22 mouse cellular contexts compared by ENCODE assay signal in genomic region chr8:120889189-120889588, GRCm38 (mm10).
DNase-seq lines count a peak whose midpoint lies in the region; ATAC-seq lines count a peak whose summit lies in the region.
"Had no signal": no experiment of that assay in that cellular context is flagged by ENCODE, and none has a peak within 500 bp of the region (broad histone marks: within the 10 kb centered on the region; RNA-seq: fewer than 3 reads in every experiment).

No protein-coding gene starts in this region.

- H3K4me2 ChIP-seq in forebrain, embryonic 13.5 days = no peak overlapping the region
- H3K4me2 ChIP-seq: forebrain, embryonic 15.5 days; heart, embryonic 11.5 days; heart, embryonic 15.5 days; hindbrain, embryonic 13.5 days had no signal

- no peak overlapping the region for H3K4me3 ChIP-seq in forebrain, embryonic 13.5 days
- H3K4me3 ChIP-seq: forebrain, embryonic 15.5 days; heart, adult 2 months; heart, embryonic 15.5 days; hindbrain, embryonic 13.5 days had no signal

- H3K9ac ChIP-seq in forebrain, embryonic 13.5 days = no peak overlapping the region
- H3K9ac ChIP-seq: forebrain, embryonic 15.5 days; heart, embryonic 15.5 days; hindbrain, embryonic 13.5 days had no signal

- H3K36me3 ChIP-seq in forebrain, embryonic 13.5 days (ENCODE audit: poor library complexity, severe bottlenecking) = no peaks in the 10 kb centered on the region
- H3K36me3 ChIP-seq: embryonic facial prominence, embryonic 10.5 days; forebrain, embryonic 15.5 days; G1E; heart, embryonic 15.5 days; hindbrain, embryonic 13.5 days had no signal

- peak; percentile 14 for DNase-seq in CD4-positive, CD25-positive, alpha-beta regulatory T cell, adult 2 months (ENCODE audit: low read depth, low spot score)
- DNase-seq in thymus, postnatal 0 days (ENCODE audit: low spot score) = peak; percentile 6
- no peak for DNase-seq in thymus, postnatal 25 days
- no peak for DNase-seq in embryo, embryonic 10.5 days (ENCODE audit: low spot score)
- DNase-seq in urinary bladder, postnatal 14 days (ENCODE audit: low spot score) = no peak
- DNase-seq: adrenal gland, postnatal 14 days; cerebellum, adult 11-12 months; cerebellum, adult 9-10 months; cerebellum, postnatal 25 days; gastrocnemius, postnatal 10 days; heart, adult 2 months; heart, postnatal 14 days had no signal

- no peak for ATAC-seq in CD4-positive, CD25-positive, alpha-beta regulatory T cell, adult 4 months
- peak; percentile 38; the same call in 1 of the 2 replicates for ATAC-seq in megakaryocyte, adult 5-6 weeks (ENCODE audit: poor library complexity, severe bottlenecking)
- ATAC-seq in forebrain, embryonic 13.5 days = no peak
- ATAC-seq: forebrain, embryonic 15.5 days; hindbrain, postnatal 0 days had no signal

- no peaks in the 10 kb centered on the region for H3K9me3 ChIP-seq in forebrain, embryonic 13.5 days (replicated peaks)
- H3K9me3 ChIP-seq: embryonic facial prominence, embryonic 10.5 days; forebrain, embryonic 15.5 days; heart, embryonic 15.5 days; hindbrain, embryonic 13.5 days had no signal

- H3K27me3 ChIP-seq in forebrain, embryonic 13.5 days = peaks cover 97% of the 10 kb centered on the region

- no peak overlapping the region for H3K27ac ChIP-seq in forebrain, embryonic 13.5 days
- H3K27ac ChIP-seq: forebrain, embryonic 15.5 days; heart, adult 2 months; heart, embryonic 15.5 days; hindbrain, embryonic 13.5 days; hindbrain, postnatal 0 days had no signal

- 0 out of 2 replicates have a peak, but pooled peaks cover 6% of the 10 kb centered on the region for H3K4me1 ChIP-seq in forebrain, embryonic 13.5 days
- H3K4me1 ChIP-seq: forebrain, embryonic 15.5 days had no signal

- 86% methylated on average over 4 of the region's 4 CpGs for WGBS in forebrain, embryonic 13.5 days

Comparison
In these comparisons a context has a peak if more than half of its experiments do, and no peak if none do; other contexts are left out.
1. DNase-seq: peak in CD4-positive, CD25-positive, alpha-beta regulatory T cell, adult 2 months (single experiment) and thymus, postnatal 0 days (single experiment); none in thymus, postnatal 25 days (single experiment), embryo, embryonic 10.5 days (single experiment) and urinary bladder, postnatal 14 days (single experiment).